Mouse (Mus musculus): ENCODE data around the gene Nabp2. TPM values are rescaled to one million over a fixed set of nuclear protein-coding genes. Genes with fewer than 3 reads are reported as not detected.
A peak's percentile ranks its signal among the peaks of the same experiment; 100 is the strongest.

Nabp2 gene
- total RNA-seq (2021) = 10 to 100 TPM; 58.0 to 59.9 TPM
- long read RNA-seq, experiment 1, transcript Nabp2-202 (6 exons, 1,371 nt) = minor isoform, 7 of 64 reads
- long read RNA-seq, experiment 1, transcript Nabp2-201 (7 exons, 1,130 nt) = major isoform, 50 of 64 reads
- long read RNA-seq, experiment 1, partial matches to known transcripts = 1 of 64 reads
- long read RNA-seq, experiment 1, other reads (novel, unspliced or antisense) = 3 of 64 reads
- long read RNA-seq, experiment 2, transcript Nabp2-201 (7 exons, 1,130 nt) = major isoform, 39 of 44 reads
- long read RNA-seq, experiment 2, partial matches to known transcripts = 0 of 44 reads
- long read RNA-seq, experiment 2, other reads (novel, unspliced or antisense) = 4 of 44 reads

GRCm38 (mm10) chr10:128411211-128412054 is at the start of gene Nabp2, which contains the start of gene Rnf41:
TSS of gene Nabp2 (minus strand) at chr10:128411492.
TSS of gene Rnf41 (plus strand) at chr10:128411657.
- DNase-seq = peak; percentile 98

- no peak for DNase-seq
Observed at GRCm38 (mm10) chr10:128460270-128460630, 49.0 kb upstream of the Nabp2 start.

- peak; percentile 49 for DNase-seq
Observed at GRCm38 (mm10) chr10:128459409-128460269, 48.3 kb upstream of the Nabp2 start.

GRCm38 (mm10) chr10:128458719-128459408 is 47.6 kb upstream of the Nabp2 start, which contains the start of gene Smarcc2:
TSS of gene Smarcc2 (plus strand) at chr10:128459248.
- DNase-seq = peak; percentile 94

- peak; percentile 97 for DNase-seq
Observed at GRCm38 (mm10) chr10:128458348-128458718, 47.0 kb upstream of the Nabp2 start.

GRCm38 (mm10) chr10:128457676-128458075 is 46.4 kb upstream of the Nabp2 start:
- DNase-seq = no peak

GRCm38 (mm10) chr10:128455280-128455679 is 44.0 kb upstream of the Nabp2 start:
- DNase-seq = peak; percentile 80

- DNase-seq = no peak
Observed at GRCm38 (mm10) chr10:128454471-128454870, 43.2 kb upstream of the Nabp2 start.

- no peak for DNase-seq
Observed at GRCm38 (mm10) chr10:128451014-128451413, 39.7 kb upstream of the Nabp2 start.

GRCm38 (mm10) chr10:128445407-128445806 is 34.1 kb upstream of the Nabp2 start:
- no peak for DNase-seq

GRCm38 (mm10) chr10:128444354-128444753 is 33.1 kb upstream of the Nabp2 start:
- no peak for DNase-seq

GRCm38 (mm10) chr10:128442718-128443117 is 31.4 kb upstream of the Nabp2 start:
- DNase-seq = no peak

- no peak for DNase-seq
Observed at GRCm38 (mm10) chr10:128441324-128442119, 30.2 kb upstream of the Nabp2 start.

GRCm38 (mm10) chr10:128440407-128440806 is 29.1 kb upstream of the Nabp2 start:
- DNase-seq = peak; percentile 52

- no peak for DNase-seq
Observed at GRCm38 (mm10) chr10:128438675-128439279, 27.5 kb upstream of the Nabp2 start.

GRCm38 (mm10) chr10:128436376-128436775 is 25.1 kb upstream of the Nabp2 start:
- no peak for DNase-seq

GRCm38 (mm10) chr10:128435873-128436272 is 24.6 kb upstream of the Nabp2 start:
- no peak for DNase-seq

GRCm38 (mm10) chr10:128435186-128435823 is 24.0 kb upstream of the Nabp2 start:
- DNase-seq = peak; percentile 88

- DNase-seq = no peak
Observed at GRCm38 (mm10) chr10:128434681-128435080, 23.4 kb upstream of the Nabp2 start.

GRCm38 (mm10) chr10:128433417-128433816 is 22.1 kb upstream of the Nabp2 start:
- no peak for DNase-seq

All from adrenal gland, postnatal 10 days (tissue).